Mouse (Mus musculus) CH12.LX (cell line): Measurements from ENCODE around the gene Ccnl2. TPM values are rescaled to one million over a fixed set of nuclear protein-coding genes. Genes with fewer than 3 reads are reported as not detected.

Source experiments
- DNase-seq: peaks from one replicate; pipeline ENCODE4 v3.0.0-alpha.2; 2013; ENCODE audit errors: extremely low read depth
- H3K27ac ChIP-seq: 2 replicates; pipeline ENCODE4 v1.5.1; 2012; ENCODE audit warnings: low read depth, mild to moderate bottlenecking, control low read depth, moderate library complexity; ENCODE audit not compliant: insufficient read depth
- H3K27me3 ChIP-seq: replicated peaks from 2 replicates; pipeline ENCODE3; 2012; ENCODE audit warnings: inconsistent platforms
- H3K36me3 ChIP-seq, 2 experiments: replicated peaks in 1 of 2; 2 replicates each; pipeline versions ENCODE3 to v1.6.1; 2012; ENCODE audit warnings: inconsistent platforms in 1 of 2, low read length in 1 of 2, mild to moderate bottlenecking in 1 of 2, mixed read lengths in 1 of 2, moderate library complexity in 1 of 2; ENCODE audit not compliant: control insufficient read depth in 1 of 2, insufficient read depth in 1 of 2
- H3K4me1 ChIP-seq, 2 experiments: 2 replicates each; pipeline ENCODE4 v1.6.1; 2012; ENCODE audit warnings: inconsistent platforms in 1 of 2, moderate library complexity in 1 of 2; ENCODE audit not compliant: insufficient read depth in 2 of 2, control insufficient read depth in 1 of 2
- H3K4me2 ChIP-seq: 2 replicates; pipeline ENCODE4 v1.6.1; 2012; ENCODE audit warnings: low read depth, mild to moderate bottlenecking, control low read depth; ENCODE audit not compliant: poor library complexity, insufficient read depth, severe bottlenecking
- H3K4me3 ChIP-seq, 3 experiments: fragments of 150-350 bp in 1 of 3; sonication (generic) in 1 of 3; replicated peaks in 1 of 3; 2 replicates each; pipeline versions ENCODE3 to v1.5.1; 2011 to 2012; ENCODE audit warnings: low read depth in 2 of 3, low read length in 2 of 3, mild to moderate bottlenecking in 2 of 3, moderate library complexity in 2 of 3, control low read depth in 1 of 3, improper control_type of control experiment in 1 of 3, inconsistent platforms in 1 of 3, mixed read lengths in 1 of 3; ENCODE audit not compliant: poor library complexity in 1 of 3
- H3K79me2 ChIP-seq: replicated peaks from 2 replicates; pipeline ENCODE4 v1.6.1; 2012; ENCODE audit warnings: mild to moderate bottlenecking, moderate library complexity; ENCODE audit not compliant: control insufficient read depth, poor library complexity, insufficient read depth, severe bottlenecking; ENCODE audit errors: extremely low read depth
- H3K9ac ChIP-seq: 2 replicates; pipeline ENCODE4 v1.6.1; 2012; ENCODE audit warnings: low read depth, mild to moderate bottlenecking, control low read depth, moderate library complexity; ENCODE audit not compliant: insufficient read depth
- H3K9me3 ChIP-seq: replicated peaks from 2 replicates; pipeline ENCODE3; 2012; ENCODE audit warnings: low read length, inconsistent platforms, mixed read lengths
- BHLHE40 ChIP-seq: IDR thresholded peaks from 2 replicates; pipeline ENCODE4 v1.6.1; 2011; ENCODE audit warnings: mild to moderate bottlenecking, low read depth, low read length, improper control_type of control experiment
- CHD1 ChIP-seq: IDR thresholded peaks from 2 replicates; pipeline ENCODE4 v1.6.1; 2012; ENCODE audit warnings: low read depth, low read length, improper control_type of control experiment, inconsistent platforms
- CHD2 ChIP-seq: IDR thresholded peaks from 2 replicates; pipeline ENCODE4 v1.6.1; 2011; ENCODE audit warnings: low read length, improper control_type of control experiment
- E2F4 ChIP-seq: IDR thresholded peaks from 2 replicates; pipeline ENCODE4 v1.6.1; 2011; ENCODE audit warnings: low read depth, low read length, improper control_type of control experiment; ENCODE audit not compliant: insufficient replicate concordance
- ELF1 ChIP-seq: IDR thresholded peaks from 2 replicates; pipeline ENCODE4 v1.6.1; 2014; ENCODE audit warnings: low read depth, mild to moderate bottlenecking, inconsistent platforms, low read length, improper control_type of control experiment
- EP300 ChIP-seq: IDR thresholded peaks from 2 replicates; pipeline ENCODE4 v1.6.1; 2011; ENCODE audit warnings: low read length, improper control_type of control experiment
- ETS1 ChIP-seq: conservative IDR thresholded peaks from 2 replicates; pipeline ENCODE4 v1.6.1; 2012; ENCODE audit warnings: low read depth, mild to moderate bottlenecking, inconsistent platforms, low read length, improper control_type of control experiment, moderate library complexity
- GABPA ChIP-seq: IDR thresholded peaks from 2 replicates; pipeline ENCODE4 v1.6.1; 2012; ENCODE audit warnings: low read depth, low read length, improper control_type of control experiment, inconsistent platforms; ENCODE audit not compliant: insufficient replicate concordance
- HCFC1 ChIP-seq: IDR thresholded peaks from 2 replicates; pipeline ENCODE4 v1.6.1; 2012; ENCODE audit warnings: low read depth, mild to moderate bottlenecking, inconsistent platforms, low read length, improper control_type of control experiment
- IRF4 ChIP-seq: IDR thresholded peaks from 2 replicates; pipeline ENCODE4 v1.6.1; 2014; ENCODE audit warnings: low read depth, mild to moderate bottlenecking, inconsistent platforms, low read length, improper control_type of control experiment
- JUN ChIP-seq: IDR thresholded peaks from 2 replicates; pipeline ENCODE4 v1.6.1; 2011; ENCODE audit warnings: low read depth, mild to moderate bottlenecking, low read length, improper control_type of control experiment, moderate library complexity; ENCODE audit not compliant: insufficient read depth
- JUND ChIP-seq: conservative IDR thresholded peaks from 2 replicates; pipeline ENCODE4 v1.6.1; 2011; ENCODE audit warnings: low read depth, low read length, improper control_type of control experiment
- KAT2A ChIP-seq: IDR thresholded peaks from 2 replicates; pipeline ENCODE4 v1.6.1; 2012; ENCODE audit warnings: low read length, improper control_type of control experiment, inconsistent platforms; ENCODE audit not compliant: insufficient replicate concordance
- MAFK ChIP-seq: IDR thresholded peaks from 2 replicates; pipeline ENCODE4 v1.6.1; 2011; ENCODE audit warnings: low read length, improper control_type of control experiment; ENCODE audit not compliant: insufficient replicate concordance
- MAX ChIP-seq: IDR thresholded peaks from 2 replicates; pipeline ENCODE4 v1.6.1; 2011; ENCODE audit warnings: low read length, improper control_type of control experiment
- MAZ ChIP-seq: IDR thresholded peaks from 2 replicates; pipeline ENCODE4 v1.6.1; 2012; ENCODE audit warnings: low read depth, mild to moderate bottlenecking, inconsistent platforms, low read length, improper control_type of control experiment, moderate library complexity
- MEF2A ChIP-seq: IDR thresholded peaks from 2 replicates; pipeline ENCODE4 v1.6.1; 2014; ENCODE audit warnings: low read depth, mild to moderate bottlenecking, inconsistent platforms, low read length, improper control_type of control experiment, borderline replicate concordance
- MXI1 ChIP-seq: IDR thresholded peaks from 2 replicates; pipeline ENCODE4 v1.6.1; 2011; ENCODE audit warnings: mild to moderate bottlenecking, low read depth, low read length, improper control_type of control experiment
- MYC ChIP-seq: IDR thresholded peaks from 2 replicates; pipeline ENCODE4 v1.6.1; 2011; ENCODE audit warnings: low read depth, mild to moderate bottlenecking, improper control_type of control experiment, low read length
- NELFE ChIP-seq: IDR thresholded peaks from 2 replicates; pipeline ENCODE4 v1.6.1; 2011; ENCODE audit warnings: low read depth, low read length, improper control_type of control experiment
- NRF1 ChIP-seq: IDR thresholded peaks from 2 replicates; pipeline ENCODE4 v1.6.1; 2014; ENCODE audit warnings: low read depth, mild to moderate bottlenecking, inconsistent platforms, low read length, improper control_type of control experiment, moderate library complexity
- PAX5 ChIP-seq: IDR thresholded peaks from 2 replicates; pipeline ENCODE4 v1.6.1; 2012; ENCODE audit warnings: low read length, inconsistent platforms, mixed read lengths
- POLR2A ChIP-seq: IDR thresholded peaks from 2 replicates; pipeline ENCODE4 v1.6.1; 2011; ENCODE audit warnings: low read depth, mild to moderate bottlenecking, improper control_type of control experiment, low read length
- POLR2AphosphoS2 ChIP-seq: IDR thresholded peaks from 2 replicates; pipeline ENCODE4 v1.6.1; 2011; ENCODE audit warnings: low read depth, low read length, improper control_type of control experiment
- RAD21 ChIP-seq: IDR thresholded peaks from 2 replicates; pipeline ENCODE4 v1.6.1; 2011; ENCODE audit warnings: low read depth, mild to moderate bottlenecking, low read length, improper control_type of control experiment, moderate library complexity
- RCOR1 ChIP-seq: conservative IDR thresholded peaks from 2 replicates; pipeline ENCODE4 v1.6.1; 2012; ENCODE audit warnings: low read depth, mild to moderate bottlenecking, inconsistent platforms, low read length, improper control_type of control experiment
- SMC3 ChIP-seq: IDR thresholded peaks from 2 replicates; pipeline ENCODE4 v1.6.1; 2011; ENCODE audit warnings: low read depth, low read length, improper control_type of control experiment
- TCF12 ChIP-seq: IDR thresholded peaks from 2 replicates; pipeline ENCODE4 v1.6.1; 2014; ENCODE audit warnings: low read depth, mild to moderate bottlenecking, inconsistent platforms, low read length, improper control_type of control experiment
- UBTF ChIP-seq: IDR thresholded peaks from 2 replicates; pipeline ENCODE4 v1.6.1; 2012; ENCODE audit warnings: low read depth, mild to moderate bottlenecking, inconsistent platforms, low read length, improper control_type of control experiment, moderate library complexity
- USF1 ChIP-seq: IDR thresholded peaks from 2 replicates; pipeline ENCODE4 v1.6.1; 2014; ENCODE audit warnings: low read depth, mild to moderate bottlenecking, inconsistent platforms, low read length, improper control_type of control experiment
- ZC3H11A ChIP-seq: IDR thresholded peaks from 2 replicates; pipeline ENCODE4 v1.6.1; 2012; ENCODE audit warnings: low read depth, mild to moderate bottlenecking, inconsistent platforms, low read length, improper control_type of control experiment
- ZKSCAN1 ChIP-seq: IDR thresholded peaks from 2 replicates; pipeline ENCODE4 v1.6.1; 2012; ENCODE audit warnings: low read depth, inconsistent platforms, low read length, improper control_type of control experiment, borderline replicate concordance
- ZMIZ1 ChIP-seq: IDR thresholded peaks from 2 replicates; pipeline ENCODE4 v1.6.1; 2012; ENCODE audit warnings: low read depth, mild to moderate bottlenecking, inconsistent platforms, low read length, improper control_type of control experiment
- ZNF384 ChIP-seq: IDR thresholded peaks from 2 replicates; pipeline ENCODE4 v1.6.1; 2012; ENCODE audit warnings: low read depth, low read length, improper control_type of control experiment, inconsistent platforms
- dilution Hi-C: fragments of 300-500 bp; cut with MboI; formaldehyde crosslinking; loops from 2 replicates; pipeline ENCODE4 v1.14.3; 2020; ENCODE audit warnings: low sequenced_read_pairs; ENCODE audit not compliant: extremely low pct_unique_long_range_greater_than_20kb, extremely low pct_ligation_motif_present
- in situ Hi-C: fragments of 300-500 bp; cut with MboI; formaldehyde crosslinking; loops from 3 replicates; pipeline ENCODE4 v1.14.3; 2019; ENCODE audit warnings: low sequenced_read_pairs, low pct_ligation_motif_present, low pct_unique_long_range_greater_than_20kb, mixed read lengths
- polyA plus RNA-seq: library from polyadenylated mRNA; unstranded; fragments of >175 nt; gene quantifications from 2 replicates; pipeline ENCODE4 v1.2.1, GENCODE M21; 2012; ENCODE audit warnings: low read depth; ENCODE audit not compliant: insufficient read length
- total RNA-seq, 2 experiments: library from RNA; depleted of rRNA; stranded (reverse); fragments of 300-350 nt in 1 of 2; fragments of >200 nt in 1 of 2; gene quantifications; 2 replicates each; pipeline ENCODE4 v1.2.3; 2012 to 2014

Gene Ccnl2
- total and polyA plus RNA-seq, 3 experiments, result 59.6 to 67.7 (median 63.7) TPM

DNA sequence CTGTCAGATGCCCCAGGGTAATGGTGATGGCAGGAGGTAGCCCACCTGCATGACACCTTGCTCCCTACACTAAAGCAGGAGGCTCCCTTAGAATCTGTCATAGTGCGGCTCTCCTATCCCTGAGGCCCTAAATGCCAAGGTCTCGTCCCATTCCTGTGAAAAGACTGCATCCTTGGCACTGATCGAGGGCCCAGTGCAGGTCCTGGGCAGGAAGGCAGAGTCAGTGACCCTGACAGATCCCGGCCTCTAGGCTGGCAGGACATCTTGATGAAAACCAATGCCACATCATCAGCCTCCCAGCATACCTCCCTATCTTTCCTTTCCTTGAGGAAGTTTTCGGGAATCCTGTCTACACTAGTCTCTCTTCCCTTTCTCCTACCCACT is 42.8 kb upstream of the Ccnl2 start:
- peak overlapping the region; percentile 57 to 58 (median 57) for H3K4me3 ChIP-seq
- in situ Hi-C loops, result loop anchor here (5.0 kb wide), 1 partner anchor 37 kb away; the partner anchor contains the start of gene Tmem240

GRCm38 (mm10) chr4:155769880-155770512 is 42.3 kb upstream of the Ccnl2 start:
- dilution Hi-C loops, result no loop called here
- peaks cover 42% of the 10 kb centered on the region for H3K27me3 ChIP-seq
- no peaks in the 10 kb centered on the region for H3K36me3 ChIP-seq
- in situ Hi-C loops, result loop anchor here (5.0 kb wide), 1 partner anchor 38 kb away; the partner anchor contains the start of gene Tmem240
- peaks cover 10 to 30% of the 10 kb centered on the region in 2 experiments for H3K4me1 ChIP-seq
- no peak overlapping the region for H3K27ac ChIP-seq
- peak overlapping the region; percentile 68 for H3K9ac ChIP-seq
- H3K4me2 ChIP-seq, result peak overlapping the region; percentile 14
- peak overlapping the region; percentile 57 to 58 (median 57) for H3K4me3 ChIP-seq
- no peaks in the 10 kb centered on the region for H3K79me2 ChIP-seq
- no peaks in the 10 kb centered on the region for H3K9me3 ChIP-seq
- DNase-seq, result peak; percentile 77
- TF ChIP-seq RCOR1 (no peak; the same call in 1 of the 2 replicates), PAX5 (no peak), E2F4 (no peak), JUND (no peak), NRF1 (peak; percentile 33; the same call in 1 of the 2 replicates), GABPA (no peak), KAT2A (0 out of 2 replicates have a peak, but pooled peaks have one; percentile 28), BHLHE40 (peak; percentile 52; the same call in 1 of the 2 replicates), MXI1 (peak; percentile 93), MAZ (peak; percentile 67), CHD2 (no peak), ZKSCAN1 (no peak), USF1 (no peak), NELFE (peak; percentile 90), CHD1 (no peak), ZMIZ1 (peak; percentile 85), MEF2A (0 out of 2 replicates have a peak, but pooled peaks have one; percentile 31), IRF4 (peak; percentile 51), ZC3H11A (no peak), POLR2AphosphoS2 (no peak), HCFC1 (peak; percentile 52), UBTF (peak; percentile 62; the same call in 1 of the 2 replicates), EP300 (peak; percentile 6; the same call in 1 of the 2 replicates), SMC3 (peak; percentile 70)

More for the DNA sequence above, 42.8 kb upstream of the Ccnl2 start:
- dilution Hi-C loops, result no loop called here
- Histone ChIP-seq H3K79me2 (no peaks in the 10 kb centered on the region), H3K4me1 (peaks cover 8 to 25% of the 10 kb centered on the region in 2 experiments), H3K36me3 (no peaks in the 10 kb centered on the region), H3K9ac (peak overlapping the region; percentile 68), H3K27ac (no peak overlapping the region), H3K4me2 (peak overlapping the region; percentile 14), H3K9me3 (no peaks in the 10 kb centered on the region), H3K27me3 (peaks cover 40% of the 10 kb centered on the region)
- no peak for DNase-seq
- TF ChIP-seq ETS1 (no peak), EP300 (no peak), JUN (no peak), GABPA (no peak), ELF1 (no peak), CHD1 (no peak), ZC3H11A (no peak), ZMIZ1 (no peak), MAX (no peak), JUND (no peak), MXI1 (no peak), ZNF384 (no peak), BHLHE40 (no peak), TCF12 (no peak), MAFK (no peak), MYC (no peak), POLR2A (no peak), RAD21 (no peak)
